Mouse (Mus musculus) frontal cortex, postnatal 36 days (tissue): ENCODE data around the gene Fuom.
"Not testable (repeated sequence)": the region's sequence is repeated elsewhere in the genome, so short reads cannot be mapped to it uniquely, and the experiment has no call there.

ENCODE experiments used
- DNase-seq, 2 experiments: peaks; one replicate each; pipeline ENCODE4 v3.0.0; 2022; ENCODE audit warnings: low spot score in 2 of 2

Fuom gene

DNA sequence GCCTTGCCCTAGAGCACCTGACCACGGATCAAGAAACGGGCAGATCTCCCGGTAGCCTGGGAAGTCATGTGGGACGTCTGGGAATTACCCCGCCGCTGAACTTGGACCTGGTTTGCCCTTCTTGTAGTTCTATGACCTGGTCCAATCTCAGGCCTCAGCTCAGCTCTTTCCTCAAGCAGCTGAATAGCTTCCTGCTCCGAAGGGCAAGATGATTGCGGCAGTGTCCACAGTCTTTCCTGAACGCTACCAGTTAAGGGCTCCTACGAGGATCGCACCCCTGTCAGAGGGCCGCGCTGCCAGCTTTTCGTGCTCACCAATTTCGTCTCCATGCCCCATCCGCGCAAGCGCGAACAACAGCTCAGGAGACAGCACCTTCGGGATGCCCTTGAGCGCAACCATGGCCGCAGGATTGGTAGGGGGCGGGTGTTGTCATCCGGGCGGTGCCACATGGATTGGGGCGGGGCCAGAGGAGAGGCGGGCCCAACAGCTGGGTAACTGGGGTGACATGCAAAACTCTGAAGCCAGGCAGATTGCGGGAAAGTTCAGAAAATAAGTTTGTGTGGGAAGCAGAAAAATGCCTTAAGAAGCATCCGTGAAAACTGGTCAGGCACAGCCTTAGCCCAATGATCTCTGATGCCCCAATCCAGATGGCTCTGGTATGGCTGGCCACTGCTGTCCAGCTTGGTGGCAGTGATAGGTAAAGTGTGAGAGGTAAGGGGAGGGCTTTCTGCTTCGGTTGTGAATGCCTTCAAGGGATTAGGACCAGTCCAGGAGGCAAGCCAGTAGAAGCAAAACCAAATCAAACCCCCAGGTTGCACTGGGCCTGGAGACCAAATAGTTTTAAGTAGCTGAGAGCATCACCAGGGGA, at the start of gene Fuom:
Fuom (minus strand) TSS at position 449 of the 868 bp plus-strand sequence.
- DNase-seq: peak; percentile 83 to 86

DNA sequence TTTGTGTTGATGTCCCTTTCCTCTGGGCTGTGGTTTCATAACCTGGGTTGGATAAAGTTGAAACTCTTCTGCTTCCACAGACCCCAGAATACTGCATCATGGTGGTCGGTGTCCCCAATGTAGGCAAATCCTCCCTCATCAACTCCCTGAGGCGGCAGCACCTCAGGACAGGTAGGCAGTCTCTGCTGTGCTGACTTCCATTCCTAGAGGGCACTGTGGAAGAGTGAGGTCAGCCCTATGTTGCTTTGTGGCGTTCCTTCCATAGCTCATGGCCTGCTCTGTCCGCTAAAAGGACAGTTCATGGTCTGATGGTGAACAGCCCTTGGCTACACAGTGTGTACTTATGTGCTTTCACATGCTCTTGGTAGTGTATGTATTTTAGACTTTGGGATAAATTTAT, 42.3 kb upstream of the Fuom start:
- DNase-seq: no peak

DNA sequence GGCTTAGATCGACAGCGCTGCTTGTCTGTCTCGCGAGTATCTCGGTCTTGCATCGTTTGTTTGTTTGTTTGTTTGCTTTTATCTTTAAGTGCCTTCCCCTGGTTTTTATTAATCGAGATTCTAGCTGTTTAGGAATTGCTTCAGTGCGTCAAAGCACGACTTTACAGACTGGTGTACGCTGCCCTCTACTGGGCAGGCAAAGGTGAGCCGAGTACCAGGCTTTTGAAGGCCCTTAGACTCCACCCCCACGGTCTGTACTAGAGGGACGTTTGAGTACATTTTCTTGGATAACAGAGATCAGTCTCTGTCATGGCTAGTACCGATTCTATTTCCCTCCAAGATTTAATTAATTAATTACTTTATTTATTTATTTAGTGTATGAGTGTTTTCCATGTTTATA, 39.1 kb upstream of the Fuom start:
- DNase-seq: peak in 1 of 2 experiments; percentile 67

DNA sequence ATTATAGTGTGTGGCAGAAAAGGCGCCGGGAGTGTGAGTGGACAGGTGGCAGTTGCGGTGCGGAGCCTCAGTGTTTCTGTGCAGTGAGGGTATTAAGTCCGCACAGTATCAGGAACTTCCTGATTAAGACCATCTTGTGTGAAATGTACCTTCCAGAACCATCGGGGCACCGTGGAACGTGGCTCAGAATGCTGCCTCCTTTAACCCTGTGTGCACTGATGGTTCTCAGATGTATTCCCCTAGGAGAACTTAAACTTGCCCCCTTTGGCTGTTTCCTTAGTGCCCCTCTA, 35.7 kb upstream of the Fuom start:
- DNase-seq: no peak

DNA sequence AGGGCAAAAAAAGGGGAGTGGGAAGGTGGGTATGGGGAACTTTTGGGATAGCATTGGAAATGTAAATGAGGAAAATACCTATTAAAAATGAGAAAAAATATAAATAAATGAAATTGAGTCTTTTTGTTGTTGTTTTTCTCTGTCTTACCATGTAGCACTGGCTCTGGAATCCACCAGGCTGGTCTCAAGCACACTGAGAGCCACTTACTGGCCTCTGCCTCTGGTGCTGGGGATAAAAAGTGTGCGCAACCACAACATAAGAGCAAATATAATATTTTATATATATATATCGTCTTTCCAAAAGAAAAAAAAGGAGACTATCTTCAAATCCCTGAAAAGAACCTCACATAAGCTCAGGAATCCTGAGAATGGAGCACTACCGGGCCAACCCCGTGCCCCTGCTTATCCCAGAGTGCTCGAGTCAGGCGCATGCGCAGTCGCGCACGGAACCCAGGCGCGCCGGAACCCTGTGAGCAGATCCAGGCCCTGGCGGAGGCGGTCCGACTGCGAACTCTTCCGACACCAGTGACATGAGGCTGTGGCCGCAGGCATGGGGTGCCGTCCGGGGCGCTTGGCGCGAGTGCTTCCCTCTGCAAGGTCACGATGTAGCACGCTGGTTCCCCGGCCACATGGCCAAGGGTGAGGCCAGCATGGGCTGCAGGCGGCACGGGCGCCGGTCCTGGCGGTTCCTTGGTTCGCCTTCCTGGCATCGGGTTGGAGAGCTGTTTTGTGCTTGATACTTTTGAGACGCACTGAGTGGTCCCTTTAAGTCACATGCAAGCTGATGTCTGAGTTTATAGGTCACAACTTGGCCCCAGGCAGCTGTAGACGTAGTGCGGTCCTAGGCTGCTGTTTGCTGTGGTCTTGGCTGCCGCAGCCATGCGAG, 35.1 kb upstream of the Fuom start, which contains the start of gene Mtg1:
Mtg1 (plus strand) TSS at position 430 of the 886 bp plus-strand sequence.
- DNase-seq: peak; percentile 98 to 99

DNA sequence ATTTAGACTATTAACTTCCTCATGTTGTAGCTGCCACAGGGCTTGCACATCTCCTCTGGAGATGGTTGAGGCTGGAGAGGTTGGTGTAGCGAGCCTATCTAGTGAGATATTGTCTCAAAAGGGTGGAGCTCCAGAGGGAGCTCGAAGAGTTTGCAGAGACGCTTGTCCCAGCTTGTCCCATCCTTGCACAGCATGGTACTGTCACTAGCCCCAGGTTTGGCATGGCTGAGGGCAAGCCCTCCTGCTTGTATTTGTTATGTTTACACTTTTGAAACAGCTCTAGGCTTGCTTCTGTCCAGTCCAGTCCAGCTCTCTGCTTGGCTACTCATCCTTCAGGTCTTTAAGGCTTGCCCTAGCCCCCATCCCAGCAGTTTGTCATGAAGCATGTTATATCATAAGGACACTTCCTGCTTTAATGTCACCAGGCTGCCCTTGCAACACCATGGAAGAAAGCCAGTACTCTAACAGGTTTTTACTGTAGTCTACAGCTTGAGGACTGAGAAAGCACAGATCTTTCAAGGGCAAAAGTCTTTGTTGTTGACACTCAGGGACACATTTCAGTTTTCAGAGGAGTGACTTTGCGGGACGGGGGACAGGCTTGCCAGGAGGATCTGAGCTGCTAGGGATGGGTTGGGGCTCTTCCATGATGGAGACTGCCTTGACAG, 33.0 kb upstream of the Fuom start:
- no peak for DNase-seq

DNA sequence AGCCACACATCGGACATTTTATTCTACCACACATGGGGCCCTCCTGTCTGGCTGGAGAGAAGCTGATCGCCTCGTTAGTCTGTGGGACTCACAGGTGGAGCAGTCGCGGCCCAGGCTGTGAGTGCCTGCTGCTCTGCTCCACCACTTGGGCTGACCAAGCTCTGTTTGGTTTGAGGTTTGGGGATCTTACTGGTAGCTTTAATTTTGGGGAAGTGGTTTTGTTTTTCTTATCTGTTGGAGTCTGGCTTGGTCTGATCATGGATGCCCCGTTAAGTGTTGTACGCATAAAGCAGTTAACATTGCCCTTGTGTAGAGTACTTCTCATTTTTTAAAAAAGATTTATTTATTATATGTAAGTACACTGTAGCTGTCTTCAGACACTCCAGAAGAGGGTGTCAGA, 31.8 kb upstream of the Fuom start:
- not testable (repeated sequence) for DNase-seq

DNA sequence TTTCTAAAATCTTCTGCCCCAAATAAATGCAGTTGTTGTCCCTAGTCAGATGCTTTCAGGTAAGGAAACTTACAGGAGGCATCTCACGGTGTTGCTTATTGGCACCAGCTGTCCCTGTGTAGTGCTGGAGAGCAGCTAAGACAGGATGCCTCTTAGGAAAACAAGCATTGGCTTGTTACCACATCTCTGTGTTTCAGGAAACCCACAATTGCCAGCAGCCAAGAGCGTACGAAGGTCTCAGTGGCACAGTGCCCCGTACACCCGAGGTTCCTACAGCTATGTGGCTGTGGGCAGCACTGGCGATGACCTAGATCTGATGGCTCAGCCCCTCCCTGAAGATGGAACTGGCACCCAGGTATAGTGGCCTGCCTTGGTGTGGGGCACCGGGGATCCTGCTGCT, 29.9 kb upstream of the Fuom start:
- DNase-seq: not testable (repeated sequence)

DNA sequence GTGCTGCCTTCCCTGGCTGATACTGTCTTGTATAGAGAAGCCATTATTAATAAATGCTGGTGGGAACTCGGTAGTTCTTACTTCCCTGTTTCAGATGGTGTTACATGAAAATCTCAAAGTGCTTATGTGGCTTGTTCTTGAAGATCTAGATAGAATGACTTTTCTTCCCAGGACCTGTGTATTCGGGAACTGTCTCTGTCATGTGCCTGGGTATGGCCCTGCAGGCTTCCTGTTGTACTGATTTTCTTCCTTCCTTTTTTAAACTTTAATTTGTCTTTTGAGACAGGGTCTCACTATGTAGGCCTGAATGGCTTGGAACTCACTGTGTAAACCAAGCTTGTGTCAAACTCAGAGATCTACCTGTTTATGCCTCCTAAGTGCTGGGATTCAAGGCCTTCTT, 25.7 kb upstream of the Fuom start:
- DNase-seq: no peak

DNA sequence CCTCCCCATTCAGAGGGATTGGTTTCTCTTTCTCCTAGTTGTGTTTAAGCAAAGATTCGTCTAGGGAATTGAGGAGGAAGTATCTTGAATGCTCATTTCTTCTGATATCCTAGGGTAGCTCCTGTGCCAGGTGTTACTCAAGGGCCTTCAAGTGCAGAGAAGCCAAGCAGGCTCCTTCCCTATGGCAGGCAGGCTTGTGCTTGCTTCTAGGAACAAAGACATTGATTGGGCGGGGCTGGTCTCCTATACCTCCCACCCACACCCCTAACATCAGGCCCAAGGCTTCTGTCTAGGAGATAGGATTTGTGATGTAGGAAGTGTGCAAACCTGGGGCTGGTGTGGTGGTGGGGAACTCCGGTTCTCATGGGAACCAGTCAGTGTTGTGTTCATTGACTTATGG, 24.7 kb upstream of the Fuom start:
- no peak for DNase-seq

DNA sequence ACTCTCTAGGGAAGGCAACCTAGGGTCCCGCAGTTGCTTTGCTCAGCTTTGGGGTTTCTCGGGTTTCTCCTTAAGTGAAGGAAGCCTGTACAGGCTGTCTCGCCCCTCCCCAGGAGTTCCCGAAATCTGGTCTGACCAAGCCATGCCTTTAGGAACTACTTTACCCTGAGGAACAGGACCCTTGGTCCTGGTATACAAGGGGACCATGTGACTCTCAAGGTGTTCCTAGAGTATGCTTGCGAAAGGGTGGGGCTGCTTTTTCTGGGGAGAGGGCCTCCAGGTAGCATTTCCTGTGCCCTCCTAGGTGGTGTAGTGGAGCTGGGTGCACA, 23.7 kb upstream of the Fuom start:
- DNase-seq: no peak

DNA sequence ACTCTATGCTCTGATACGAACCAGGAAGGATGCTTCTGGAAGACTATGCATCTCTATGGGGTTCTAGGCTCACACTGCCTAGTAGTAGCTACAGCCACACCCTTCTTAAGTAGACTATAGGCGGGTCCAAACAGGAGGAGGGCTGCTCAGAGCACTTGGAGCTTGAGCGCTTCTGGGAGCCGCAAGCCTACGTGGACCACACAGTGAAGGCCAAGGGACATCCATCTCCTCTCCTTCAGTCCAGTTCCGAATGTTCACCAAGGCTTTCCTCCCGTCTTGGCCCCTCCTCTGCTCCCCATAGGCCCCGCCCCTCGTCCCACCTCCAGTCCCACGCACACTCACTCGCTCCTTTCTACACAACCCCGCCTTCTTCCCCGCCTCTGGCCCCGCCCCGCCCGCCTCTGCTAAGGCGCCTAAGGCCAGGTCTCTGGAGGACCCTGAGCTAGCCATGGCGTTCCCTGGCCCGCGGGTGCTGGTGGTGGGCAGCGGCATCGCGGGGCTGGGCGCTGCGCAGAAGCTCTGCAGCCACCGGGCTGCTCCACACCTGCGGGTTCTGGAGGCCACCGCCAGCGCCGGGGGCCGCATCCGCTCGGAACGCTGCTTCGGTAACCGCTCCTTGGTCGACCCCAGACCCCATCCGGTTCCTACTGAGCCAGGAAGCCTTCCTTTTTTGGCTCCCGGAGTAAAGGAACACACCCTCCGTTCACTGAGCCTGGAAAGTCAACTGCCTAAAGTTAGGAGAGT, 23.2 kb upstream of the Fuom start:
- peak; percentile 84 to 85 for DNase-seq

DNA sequence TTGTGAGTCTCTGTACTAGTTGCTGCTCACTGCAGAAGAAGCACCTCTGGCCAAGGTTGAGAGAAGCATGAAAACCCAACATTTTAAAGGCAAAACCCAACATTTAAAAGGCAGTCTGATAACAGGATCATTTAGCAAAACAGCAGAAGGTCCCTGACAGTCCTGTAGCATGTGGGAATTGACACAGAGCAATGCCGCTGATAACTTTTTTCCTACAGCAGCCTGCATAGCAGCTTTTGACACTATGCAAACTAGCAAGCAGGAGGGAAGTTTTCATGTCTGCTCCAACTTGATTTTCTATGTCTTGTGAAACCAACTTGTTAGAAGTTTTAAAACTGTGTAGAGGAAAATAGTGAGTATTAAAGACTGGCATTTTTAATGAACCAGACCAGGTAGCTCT, 22.1 kb upstream of the Fuom start:
- no peak for DNase-seq

DNA sequence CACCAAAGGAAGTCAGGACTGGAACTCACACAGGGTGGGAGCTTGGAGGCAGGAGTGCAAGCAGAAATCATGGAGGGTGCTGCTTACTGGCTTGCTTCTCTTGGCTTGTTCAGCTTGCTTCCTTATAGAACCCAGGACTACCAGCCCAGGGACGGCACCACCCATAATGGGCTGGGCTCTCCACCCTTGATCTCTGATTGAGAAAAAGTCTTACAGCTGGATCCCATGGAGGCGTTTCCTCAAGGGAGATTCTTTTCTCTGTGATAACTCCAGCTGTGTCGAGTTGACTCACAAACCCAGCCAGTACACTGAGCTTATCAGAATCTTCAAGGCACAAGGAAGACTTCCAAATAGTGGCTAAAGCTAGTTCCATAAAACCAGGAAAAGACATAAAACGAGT, 20.5 kb upstream of the Fuom start:
- no peak for DNase-seq

DNA sequence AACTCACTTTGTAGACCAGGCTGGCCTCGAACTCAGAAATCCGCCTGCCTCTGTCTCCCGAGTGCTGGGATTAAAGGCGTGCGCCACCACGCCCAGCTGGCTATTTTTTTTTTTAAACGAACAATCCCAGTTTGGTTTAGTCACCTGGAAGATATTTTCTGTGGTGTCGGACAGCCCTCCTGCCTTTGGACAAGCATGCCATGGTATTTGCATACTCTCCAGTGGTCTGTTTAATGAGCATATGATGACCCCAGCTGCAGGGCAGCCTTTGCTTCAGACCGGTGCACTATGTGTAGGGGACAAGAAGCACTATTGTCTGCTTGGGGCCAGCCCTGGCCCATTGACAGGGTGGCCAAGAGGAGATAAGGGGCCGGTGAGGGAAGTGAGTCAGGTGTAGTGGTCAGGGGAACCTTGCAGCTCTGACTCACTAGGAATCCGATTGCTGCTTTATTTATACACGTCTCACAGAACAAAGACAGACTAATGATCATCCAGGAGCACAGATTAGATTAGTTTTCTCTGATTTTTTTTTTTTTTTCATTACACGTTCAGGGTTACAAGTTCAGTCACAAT, 19.2 kb upstream of the Fuom start:
- no peak for DNase-seq

DNA sequence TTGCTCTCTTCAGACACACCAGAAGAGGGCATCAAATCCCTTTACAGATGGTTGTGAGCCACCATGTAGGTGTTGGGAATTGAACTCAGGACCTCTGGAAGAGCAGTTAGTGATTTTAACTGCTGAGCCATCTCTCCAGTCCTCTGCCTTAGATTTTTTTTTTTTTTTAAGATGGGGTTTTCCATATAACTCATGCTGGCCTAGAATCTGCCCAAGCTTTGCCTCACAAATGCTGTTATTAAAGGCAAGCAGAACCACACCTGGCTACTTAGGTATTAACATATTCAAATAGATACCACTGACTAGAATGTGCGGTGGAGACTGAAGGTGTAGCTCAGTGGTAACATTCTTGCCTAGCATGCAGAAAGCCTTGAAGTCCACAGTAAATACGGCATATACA, 18.2 kb upstream of the Fuom start:
- DNase-seq: no peak

DNA sequence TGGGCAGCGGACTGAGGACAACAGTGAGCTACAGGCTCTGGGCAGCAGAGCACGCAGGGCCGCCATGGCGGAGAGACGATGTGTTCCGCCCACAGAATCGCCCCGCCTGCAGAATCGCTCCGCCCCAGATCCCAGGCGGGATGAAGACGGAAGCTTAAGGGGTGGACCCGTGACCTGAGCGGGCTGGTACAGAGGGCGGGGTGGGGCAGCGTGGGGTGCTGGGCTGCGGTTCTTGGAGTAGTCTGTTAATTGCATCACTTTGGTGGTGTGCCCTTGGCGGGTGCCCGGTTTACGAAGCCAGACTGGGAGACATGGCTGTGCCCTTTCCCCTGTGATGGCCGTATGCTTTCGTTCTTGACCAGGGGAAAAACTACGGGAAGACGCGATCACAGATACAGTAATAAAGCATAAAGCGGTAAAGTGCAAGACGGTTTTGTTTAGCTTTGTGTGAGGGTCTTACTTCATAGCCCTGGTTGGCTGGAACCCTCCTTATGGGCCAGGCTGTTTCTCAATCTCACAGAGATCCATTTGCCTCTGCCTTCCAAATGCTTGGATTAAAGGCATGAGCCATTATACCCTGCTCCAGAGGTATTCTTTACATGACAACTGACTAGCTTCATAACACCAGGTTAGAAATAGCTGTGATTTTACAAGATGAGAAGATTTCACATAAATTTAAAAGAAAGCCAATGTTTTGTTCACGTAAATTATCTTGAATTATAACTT, 14.3 kb upstream of the Fuom start, which contains the start of gene Echs1:
Echs1 (minus strand) TSS at position 148 of the 726 bp plus-strand sequence.
- DNase-seq: peak; percentile 82 to 87

DNA sequence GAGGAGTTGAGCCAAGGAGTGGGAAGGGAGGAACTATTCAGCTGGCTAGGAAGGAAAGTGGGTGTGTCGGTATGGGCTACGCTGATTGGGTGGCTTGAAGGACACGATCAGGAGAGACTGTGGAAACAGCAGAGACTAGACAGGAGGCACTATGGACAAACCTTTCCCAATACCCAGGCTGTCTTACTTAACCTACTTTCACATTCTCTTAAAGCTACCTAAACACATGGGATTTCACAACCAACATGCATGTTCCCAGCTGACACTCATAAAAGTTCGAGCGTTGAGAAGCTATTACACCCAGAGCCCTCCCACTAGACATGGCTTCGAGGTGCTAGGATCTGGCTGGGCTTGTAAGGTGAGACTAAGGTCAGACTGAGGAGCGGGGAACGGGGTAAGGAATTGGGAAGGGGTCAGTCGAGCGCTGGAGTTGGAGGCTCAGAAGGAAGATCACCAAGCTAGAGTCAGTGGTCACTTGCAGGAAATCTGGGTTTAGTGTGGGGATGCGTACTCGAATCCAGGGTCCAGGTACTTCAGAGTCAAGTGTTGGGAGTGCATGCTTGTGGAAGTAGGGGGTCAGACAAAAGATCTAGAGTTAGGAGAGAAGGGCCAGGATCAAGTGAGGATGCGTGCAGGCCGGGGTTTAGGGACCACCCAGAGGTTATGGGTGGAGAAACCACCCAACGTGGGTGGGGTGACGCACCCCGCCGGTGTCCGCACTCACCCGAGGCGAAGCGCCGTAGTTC, 13.5 kb upstream of the Fuom start, which contains the start of gene Paox:
Paox (plus strand) TSS at position 217 of the 746 bp plus-strand sequence.
- DNase-seq: peak; percentile 28 to 69

DNA sequence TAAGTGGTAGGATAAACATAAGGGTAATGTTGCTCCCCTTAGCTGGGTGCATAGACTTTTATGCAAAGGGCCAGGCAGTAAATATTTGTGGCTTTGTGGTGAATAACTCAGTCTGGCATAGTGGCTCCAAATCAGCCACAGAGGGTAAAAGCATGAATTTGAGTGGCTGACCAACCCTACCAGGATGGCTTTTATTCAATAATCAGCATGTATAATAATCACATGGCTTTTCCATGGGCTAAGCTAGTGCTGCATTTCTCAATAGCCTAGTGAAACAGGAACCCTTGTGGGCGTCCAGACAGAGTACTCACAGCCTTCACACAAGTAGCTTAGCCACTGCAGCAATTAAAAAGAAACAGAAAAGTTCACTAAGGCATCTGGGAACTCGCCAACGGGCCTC, 9.7 kb upstream of the Fuom start:
- DNase-seq: no peak

DNA sequence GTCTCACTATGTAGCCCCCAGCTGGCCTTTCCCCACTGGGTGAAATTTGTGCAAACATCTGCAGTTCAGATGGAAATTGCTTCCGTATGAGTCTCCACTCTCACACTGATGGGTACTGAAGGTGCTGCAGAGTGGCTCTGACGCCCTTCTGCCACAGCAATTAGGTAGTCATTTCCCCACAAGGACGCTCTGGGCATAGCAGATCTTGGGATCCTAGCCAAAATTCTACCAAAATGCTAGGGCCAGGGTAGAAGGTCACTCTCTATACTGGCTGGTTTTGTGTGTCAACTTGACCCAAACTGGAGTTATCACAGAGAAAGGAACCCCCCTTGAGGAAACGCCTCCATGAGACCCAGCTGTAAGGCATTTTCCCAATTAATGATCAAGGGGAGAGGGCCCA, 1.8 kb upstream of the Fuom start:
- DNase-seq: no peak
